Mouse (Mus musculus) hindbrain, embryonic 14.5 days (tissue): ENCODE data around the gene Cygb. TPM values are rescaled to one million over a fixed set of nuclear protein-coding genes. Genes with fewer than 3 reads are reported as not detected.
A peak's percentile ranks its signal among the peaks of the same experiment; 100 is the strongest.
"Not testable (repeated sequence)": the region's sequence is repeated elsewhere in the genome, so short reads cannot be mapped to it uniquely, and the experiment has no call there.

Source experiments
- ATAC-seq: fragments of 200-750 bp; cut with Nextera tagmentation; 2 replicates; pipeline ENCODE4 v1.8.0; 2017; ENCODE audit warnings: moderate number of reproducible peaks, mild to moderate bottlenecking, moderate TSS enrichment, moderate library complexity; ENCODE audit not compliant: low FRiP score
- DNase-seq: peaks from one replicate; pipeline ENCODE4 v3.0.0-alpha.2; 2015; ENCODE audit warnings: low spot score
- H3K27ac ChIP-seq: fragments of 300-500 bp; sonication (generic); 2 replicates; pipeline ENCODE4 v1.5.1; 2014; ENCODE audit warnings: mild to moderate bottlenecking, moderate library complexity
- H3K27me3 ChIP-seq: fragments of 300-500 bp; sonication (generic); 2 replicates; pipeline ENCODE4 v1.6.1; 2014; ENCODE audit warnings: mild to moderate bottlenecking, low read length, mixed read lengths; ENCODE audit not compliant: control insufficient read depth, insufficient read depth
- H3K36me3 ChIP-seq: fragments of 300-500 bp; sonication (generic); replicated peaks from 2 replicates; pipeline ENCODE4 v1.6.1; 2014; ENCODE audit not compliant: control insufficient read depth, insufficient read depth
- H3K4me1 ChIP-seq: fragments of 300-500 bp; sonication (generic); replicated peaks from 2 replicates; pipeline ENCODE4 v1.6.1; 2014; ENCODE audit warnings: antibody characterized with exemption, low read length, mixed read lengths; ENCODE audit not compliant: control insufficient read depth, insufficient read depth
- H3K4me2 ChIP-seq: fragments of 300-500 bp; sonication (generic); replicated peaks from 2 replicates; pipeline ENCODE4 v1.6.1; 2014; ENCODE audit warnings: mild to moderate bottlenecking, moderate library complexity
- H3K4me3 ChIP-seq: fragments of 300-500 bp; sonication (generic); replicated peaks from 2 replicates; pipeline ENCODE4 v1.5.1; 2014; ENCODE audit warnings: mild to moderate bottlenecking, low read length
- H3K9ac ChIP-seq: fragments of 300-500 bp; sonication (generic); 2 replicates; pipeline ENCODE4 v1.6.1; 2014
- H3K9me3 ChIP-seq: fragments of 300-500 bp; sonication (generic); 2 replicates; pipeline ENCODE4 v1.6.1; 2016; ENCODE audit warnings: low read length; ENCODE audit not compliant: control insufficient read depth
- WGBS: fragments of 180-500 bp; shearing (Covaris S2); extraction: QIAGEN DNeasy Blood & Tissue Kit; methylation state at CpG from one replicate; pipeline ENCODE4 v1.1.7; 2014; 5-methylcytosine and 5-hydroxymethylcytosine counted together
- polyA plus RNA-seq: library from polyadenylated mRNA; unstranded; fragments of >200 nt; fragmentation: Nextera tagmentation; extraction: Ambion mirVana; gene quantifications from 2 replicates; pipeline ENCODE4 v1.2.1, GENCODE M21; 2014

Cygb gene
- polyA plus RNA-seq, 1 experiment from 2014 or later, result 26.5 TPM

DNA sequence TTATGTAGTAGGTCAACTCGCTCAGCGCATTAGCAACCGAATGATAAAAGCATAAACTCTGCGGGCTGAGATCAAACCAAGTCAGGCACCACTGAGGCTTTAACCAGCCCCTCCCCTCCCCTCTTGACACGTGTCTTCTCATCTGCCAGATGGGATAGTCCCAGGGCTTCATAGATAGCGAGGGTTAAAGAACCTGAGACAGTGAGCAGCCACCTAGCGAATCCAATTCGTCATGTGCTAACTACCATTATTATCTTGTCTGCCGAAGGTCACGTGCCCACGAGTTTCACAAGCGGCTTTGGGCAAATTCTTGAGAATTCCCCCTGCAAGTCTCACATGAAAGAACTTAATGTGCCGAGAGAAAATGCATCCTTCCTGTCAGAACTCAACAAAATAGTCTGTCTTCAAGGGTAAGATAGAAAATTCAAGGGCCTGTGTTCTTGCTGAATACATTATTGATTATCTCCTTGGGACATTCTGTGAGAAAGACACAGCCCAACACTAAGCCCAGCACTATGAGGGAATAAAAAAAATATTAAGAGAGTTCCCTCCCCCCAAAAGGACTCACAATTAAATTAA, 15.8 kb upstream of the Cygb start:
- H3K36me3 ChIP-seq, result peaks cover 21% of the 10 kb centered on the region
- H3K9me3 ChIP-seq, result no peaks in the 10 kb centered on the region
- WGBS, result 36% methylated on average over 13 of the region's 13 CpGs
- no peak overlapping the region for H3K27ac ChIP-seq
- no peak overlapping the region for H3K4me3 ChIP-seq
- no peaks in the 10 kb centered on the region for H3K27me3 ChIP-seq
- no peak overlapping the region; the same call in 1 of the 2 replicates for H3K9ac ChIP-seq
- H3K4me2 ChIP-seq, result peak overlapping the region; percentile 84
- H3K4me1 ChIP-seq, result peaks cover 31% of the 10 kb centered on the region
- DNase-seq (no peak), ATAC-seq (no peak)

DNA sequence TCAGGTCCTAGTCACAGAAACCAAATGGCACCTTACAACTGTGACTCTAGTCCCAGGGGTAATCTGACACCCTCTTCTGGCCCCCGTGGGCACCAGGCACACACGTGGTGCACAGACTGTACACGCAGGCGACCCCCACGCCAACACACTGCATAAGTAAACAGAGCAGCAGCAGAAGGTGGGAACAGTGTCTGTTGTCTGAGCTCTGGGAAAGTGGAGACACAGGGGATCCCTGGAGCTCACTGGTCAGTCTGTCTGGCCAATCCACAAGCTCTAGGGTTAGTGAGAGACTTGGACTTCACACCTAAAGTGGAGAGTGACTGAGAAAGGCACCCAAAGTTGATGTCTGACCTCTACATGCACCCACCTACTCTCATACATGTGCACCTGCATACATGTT, 15.2 kb upstream of the Cygb start:
- Histone ChIP-seq H3K9ac (no peak overlapping the region; the same call in 1 of the 2 replicates), H3K4me3 (no peak overlapping the region), H3K36me3 (peaks cover 15% of the 10 kb centered on the region), H3K9me3 (no peaks in the 10 kb centered on the region), H3K4me2 (no peak overlapping the region; the same call in 1 of the 2 replicates), H3K27me3 (no peaks in the 10 kb centered on the region), H3K27ac (no peak overlapping the region), H3K4me1 (peaks cover 31% of the 10 kb centered on the region)
- ATAC-seq, result no peak
- DNase-seq, result no peak
- WGBS, result 55% methylated on average over 5 of the region's 5 CpGs

DNA sequence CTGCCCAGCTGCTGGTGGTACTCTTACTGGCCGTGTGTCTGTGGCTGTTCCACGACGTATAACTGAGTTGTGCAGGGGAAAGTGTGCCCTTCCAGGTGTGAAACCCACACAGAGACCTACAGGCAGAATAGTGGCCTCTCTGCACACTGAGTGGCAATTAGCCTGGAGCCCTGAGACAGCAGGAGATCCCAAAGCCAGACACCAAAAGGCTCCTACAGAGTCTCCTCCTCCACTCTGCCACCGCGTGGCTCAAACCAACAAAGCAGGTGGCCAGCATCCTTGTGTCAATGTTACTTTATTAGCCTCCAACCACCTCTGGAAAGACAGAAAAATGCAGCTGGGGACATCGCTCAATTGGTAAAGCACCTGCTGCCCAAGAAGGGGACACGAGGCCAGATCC, 14.7 kb upstream of the Cygb start:
- H3K4me2 ChIP-seq, result no peak overlapping the region
- no peak overlapping the region for H3K27ac ChIP-seq
- H3K4me1 ChIP-seq, result peaks cover 32% of the 10 kb centered on the region
- 0 out of 2 replicates have a peak overlapping the region, but pooled peaks have one; percentile 17 for H3K9ac ChIP-seq
- no peaks in the 10 kb centered on the region for H3K27me3 ChIP-seq
- DNase-seq (no peak), ATAC-seq (no peak)
- 44% methylated on average over 7 of the region's 7 CpGs for WGBS
- H3K4me3 ChIP-seq, result no peak overlapping the region
- peaks cover 11% of the 10 kb centered on the region for H3K36me3 ChIP-seq
- no peaks in the 10 kb centered on the region for H3K9me3 ChIP-seq

DNA sequence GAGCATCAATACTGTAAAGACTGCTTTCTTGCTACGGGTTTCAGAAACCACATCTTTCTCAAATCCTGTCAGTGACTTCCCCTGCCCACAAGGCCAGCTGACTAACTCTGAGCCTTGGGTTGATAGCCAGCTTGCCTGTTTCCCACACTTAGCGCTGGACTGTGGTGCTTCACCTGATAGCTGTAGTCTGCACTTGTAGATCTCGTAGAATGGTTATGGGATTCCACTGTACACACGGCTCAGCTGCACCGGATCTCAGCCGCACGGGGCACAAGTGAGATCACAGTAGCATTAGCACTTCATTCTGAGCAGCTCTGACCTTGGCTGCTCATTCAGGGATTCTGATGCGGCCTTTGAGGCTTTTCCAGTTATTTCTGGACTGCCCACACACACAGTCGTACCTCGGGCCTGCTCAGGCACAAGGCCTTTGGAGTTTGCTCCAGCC, 14.3 kb upstream of the Cygb start:
- Histone ChIP-seq H3K36me3 (peaks cover 6% of the 10 kb centered on the region), H3K4me2 (no peak overlapping the region), H3K27me3 (no peaks in the 10 kb centered on the region), H3K4me1 (peaks cover 34% of the 10 kb centered on the region), H3K9ac (0 out of 2 replicates have a peak overlapping the region, but pooled peaks have one; percentile 17), H3K9me3 (no peaks in the 10 kb centered on the region), H3K4me3 (no peak overlapping the region), H3K27ac (no peak overlapping the region)
- WGBS, result 88% methylated on average over 10 of the region's 10 CpGs
- no peak for DNase-seq
- ATAC-seq, result no peak

DNA sequence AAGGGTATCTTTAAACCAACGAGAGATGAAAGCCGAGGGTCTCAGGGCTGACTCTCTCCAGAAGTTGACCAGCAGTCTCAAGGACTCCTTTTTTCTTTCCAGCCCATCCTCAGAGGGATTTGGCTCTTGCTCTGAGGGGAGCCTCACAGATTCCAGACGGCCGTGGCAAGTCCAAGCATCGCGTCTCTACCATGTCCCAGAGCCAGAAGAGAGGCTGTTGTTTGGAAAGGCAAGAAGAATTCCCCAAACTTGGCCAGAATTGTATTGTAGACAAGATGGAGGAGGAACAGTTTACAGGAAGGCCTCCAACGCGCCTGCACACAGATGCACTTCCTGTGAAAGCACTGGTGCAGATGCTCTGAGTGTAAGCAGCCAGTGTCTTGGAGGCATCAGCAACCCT, 13.8 kb upstream of the Cygb start:
- no peak for ATAC-seq
- 87% methylated on average over 8 of the region's 8 CpGs for WGBS

DNA sequence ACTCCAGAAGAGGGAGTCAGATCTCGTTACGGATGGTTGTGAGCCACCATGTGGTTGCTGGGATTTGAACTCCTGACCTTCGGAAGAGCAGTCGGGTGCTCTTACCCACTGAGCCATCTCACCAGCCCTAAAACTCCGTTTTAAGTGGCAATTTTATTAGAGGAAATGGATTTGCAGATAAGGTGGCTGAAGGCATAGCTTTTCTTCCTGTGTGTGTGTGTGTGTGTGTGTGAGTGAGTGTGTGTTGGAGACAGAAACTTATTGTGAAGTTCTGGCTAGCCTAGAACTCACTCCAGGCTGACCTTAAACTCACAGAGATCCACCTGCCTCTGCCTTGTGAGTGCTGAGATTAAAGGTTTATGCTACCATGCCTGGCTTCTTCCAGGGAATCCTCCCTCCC, 12.9 kb upstream of the Cygb start:
- not testable (repeated sequence) for H3K27ac ChIP-seq, H3K4me3 ChIP-seq, H3K27me3 ChIP-seq, H3K36me3 ChIP-seq, H3K9ac ChIP-seq, DNase-seq, H3K4me2 ChIP-seq, H3K9me3 ChIP-seq, ATAC-seq
- WGBS, result 96% methylated on average over 3 of the region's 5 CpGs
- H3K4me1 ChIP-seq, result peaks cover 38% of the 10 kb centered on the region

More for the DNA sequence above, 13.8 kb upstream of the Cygb start:
- no peak overlapping the region for H3K27ac ChIP-seq
- H3K9me3 ChIP-seq, result no peaks in the 10 kb centered on the region
- no peaks in the 10 kb centered on the region for H3K27me3 ChIP-seq
- H3K9ac ChIP-seq, result 0 out of 2 replicates have a peak overlapping the region, but pooled peaks have one; percentile 17
- no peak overlapping the region for H3K4me2 ChIP-seq
- peaks cover 1% of the 10 kb centered on the region; the same call in 1 of the 2 replicates for H3K36me3 ChIP-seq
- no peak for DNase-seq
- peaks cover 34% of the 10 kb centered on the region for H3K4me1 ChIP-seq
- no peak overlapping the region for H3K4me3 ChIP-seq

DNA sequence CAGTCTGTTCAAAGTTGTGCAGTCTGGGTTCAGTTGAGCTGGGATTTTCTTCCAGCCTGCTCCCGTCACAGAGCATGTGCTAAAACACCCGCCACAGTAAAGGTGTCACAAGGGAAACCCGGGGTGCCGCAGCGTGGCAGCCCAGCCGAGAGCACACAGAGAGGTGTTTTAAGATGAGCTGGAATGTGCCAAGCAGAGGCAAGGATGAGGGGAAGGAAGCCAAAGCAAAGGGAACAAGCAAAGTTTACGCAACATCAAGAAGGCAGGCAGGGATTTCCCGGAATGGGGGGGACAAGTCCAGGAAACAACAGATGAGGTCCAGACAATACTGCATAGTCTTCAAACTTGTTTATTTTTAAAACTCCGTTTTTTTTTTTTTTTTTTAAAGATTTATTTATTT, 12.5 kb upstream of the Cygb start:
- Histone ChIP-seq H3K4me1 (peaks cover 43% of the 10 kb centered on the region), H3K9me3 (no peaks in the 10 kb centered on the region), H3K36me3 (no peaks in the 10 kb centered on the region), H3K4me3 (no peak overlapping the region), H3K27me3 (no peaks in the 10 kb centered on the region), H3K9ac (no peak overlapping the region), H3K4me2 (no peak overlapping the region), H3K27ac (no peak overlapping the region)
- no peak for DNase-seq
- WGBS, result 76% methylated on average over 9 of the region's 9 CpGs
- no peak for ATAC-seq

DNA sequence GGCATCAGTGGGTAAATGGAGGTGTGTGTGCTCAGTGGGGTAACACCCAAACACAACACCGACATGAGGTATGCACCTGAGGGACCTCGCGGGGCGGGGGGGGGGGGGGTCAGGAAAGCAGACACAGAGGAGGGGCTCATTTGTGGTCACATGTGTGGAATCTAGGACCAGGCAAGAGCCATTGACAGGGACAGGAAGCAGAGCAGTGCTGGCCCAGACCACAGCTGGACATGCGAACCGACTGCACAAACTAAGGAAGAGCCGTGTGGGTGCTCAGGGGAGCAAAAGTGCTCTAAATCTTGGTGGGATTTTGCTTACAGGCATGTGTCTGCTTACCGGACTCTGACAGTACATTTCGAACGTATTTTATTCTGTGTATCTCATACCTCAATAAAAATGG, 11.2 kb upstream of the Cygb start:
- DNase-seq, result no peak
- Histone ChIP-seq H3K4me1 (peaks cover 47% of the 10 kb centered on the region), H3K36me3 (no peaks in the 10 kb centered on the region), H3K27me3 (no peaks in the 10 kb centered on the region), H3K9ac (no peak overlapping the region), H3K4me2 (no peak overlapping the region), H3K27ac (no peak overlapping the region), H3K4me3 (no peak overlapping the region), H3K9me3 (no peaks in the 10 kb centered on the region)
- 85% methylated on average over 10 of the region's 10 CpGs for WGBS
- ATAC-seq, result no peak

DNA sequence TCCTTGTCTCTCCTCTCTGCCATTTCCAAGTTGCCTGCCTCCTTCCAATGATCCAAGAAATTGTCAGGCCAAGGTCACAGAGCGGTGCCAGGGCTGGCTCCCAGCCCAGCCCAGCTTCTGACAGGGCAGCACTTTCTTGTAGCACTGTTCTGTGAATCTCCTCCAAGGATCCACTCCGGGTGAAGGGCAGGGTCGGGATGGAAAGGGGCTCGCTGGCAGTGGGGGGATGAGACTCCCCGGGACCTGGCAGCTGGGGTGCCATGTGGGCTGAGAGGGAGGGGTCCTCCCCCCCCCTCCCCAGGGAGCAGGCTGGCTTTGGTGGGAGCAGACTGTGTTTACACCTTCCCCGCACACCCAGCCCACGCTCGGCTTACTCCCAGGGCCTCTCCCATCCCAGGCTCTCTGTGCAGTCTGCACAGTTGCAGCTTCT, 7.8 kb upstream of the Cygb start:
- H3K27me3 ChIP-seq, result no peaks in the 10 kb centered on the region
- no peaks in the 10 kb centered on the region for H3K9me3 ChIP-seq
- peaks cover 51% of the 10 kb centered on the region for H3K4me1 ChIP-seq
- H3K4me3 ChIP-seq, result no peak overlapping the region
- no peaks in the 10 kb centered on the region for H3K36me3 ChIP-seq
- no peak overlapping the region for H3K4me2 ChIP-seq
- DNase-seq (peak; percentile 63), ATAC-seq (peak; percentile 7; the same call in 1 of the 2 replicates)
- WGBS, result 40% methylated on average over 8 of the region's 8 CpGs
- peak overlapping the region; percentile 83 for H3K27ac ChIP-seq
- peak overlapping the region; percentile 45; the same call in 1 of the 2 replicates for H3K9ac ChIP-seq
